Mouse (Mus musculus) CH12.LX (cell line): ENCODE results near the gene Chat.

Experiments used
- CHD2 ChIP-seq: IDR thresholded peaks from 2 replicates; pipeline ENCODE4 v1.6.1; 2011; ENCODE audit warnings: low read length, improper control_type of control experiment
- CTCF ChIP-seq, 2 experiments: IDR thresholded peaks in 1 of 2; conservative IDR thresholded peaks in 1 of 2; 2 replicates each; pipeline ENCODE4 v1.5.1; 2011 to 2012; ENCODE audit warnings: low read depth in 2 of 2, low read length in 2 of 2, improper control_type of control experiment in 1 of 2, inconsistent platforms in 1 of 2, mild to moderate bottlenecking in 1 of 2, moderate library complexity in 1 of 2
- EP300 ChIP-seq: IDR thresholded peaks from 2 replicates; pipeline ENCODE4 v1.6.1; 2011; ENCODE audit warnings: low read length, improper control_type of control experiment
- KAT2A ChIP-seq: IDR thresholded peaks from 2 replicates; pipeline ENCODE4 v1.6.1; 2012; ENCODE audit warnings: low read length, improper control_type of control experiment, inconsistent platforms; ENCODE audit not compliant: insufficient replicate concordance
- MAX ChIP-seq: IDR thresholded peaks from 2 replicates; pipeline ENCODE4 v1.6.1; 2011; ENCODE audit warnings: low read length, improper control_type of control experiment
- NRF1 ChIP-seq: IDR thresholded peaks from 2 replicates; pipeline ENCODE4 v1.6.1; 2014; ENCODE audit warnings: low read depth, mild to moderate bottlenecking, inconsistent platforms, low read length, improper control_type of control experiment, moderate library complexity
- PAX5 ChIP-seq: IDR thresholded peaks from 2 replicates; pipeline ENCODE4 v1.6.1; 2012; ENCODE audit warnings: low read length, inconsistent platforms, mixed read lengths
- POLR2A ChIP-seq: IDR thresholded peaks from 2 replicates; pipeline ENCODE4 v1.6.1; 2011; ENCODE audit warnings: low read depth, mild to moderate bottlenecking, improper control_type of control experiment, low read length
- RCOR1 ChIP-seq: conservative IDR thresholded peaks from 2 replicates; pipeline ENCODE4 v1.6.1; 2012; ENCODE audit warnings: low read depth, mild to moderate bottlenecking, inconsistent platforms, low read length, improper control_type of control experiment
- SIN3A ChIP-seq: IDR thresholded peaks from 2 replicates; pipeline ENCODE4 v1.6.1; 2012; ENCODE audit warnings: low read length, improper control_type of control experiment, inconsistent platforms
- ZC3H11A ChIP-seq: IDR thresholded peaks from 2 replicates; pipeline ENCODE4 v1.6.1; 2012; ENCODE audit warnings: low read depth, mild to moderate bottlenecking, inconsistent platforms, low read length, improper control_type of control experiment
- ZMIZ1 ChIP-seq: IDR thresholded peaks from 2 replicates; pipeline ENCODE4 v1.6.1; 2012; ENCODE audit warnings: low read depth, mild to moderate bottlenecking, inconsistent platforms, low read length, improper control_type of control experiment
- ZNF384 ChIP-seq: IDR thresholded peaks from 2 replicates; pipeline ENCODE4 v1.6.1; 2012; ENCODE audit warnings: low read depth, low read length, improper control_type of control experiment, inconsistent platforms

DNA sequence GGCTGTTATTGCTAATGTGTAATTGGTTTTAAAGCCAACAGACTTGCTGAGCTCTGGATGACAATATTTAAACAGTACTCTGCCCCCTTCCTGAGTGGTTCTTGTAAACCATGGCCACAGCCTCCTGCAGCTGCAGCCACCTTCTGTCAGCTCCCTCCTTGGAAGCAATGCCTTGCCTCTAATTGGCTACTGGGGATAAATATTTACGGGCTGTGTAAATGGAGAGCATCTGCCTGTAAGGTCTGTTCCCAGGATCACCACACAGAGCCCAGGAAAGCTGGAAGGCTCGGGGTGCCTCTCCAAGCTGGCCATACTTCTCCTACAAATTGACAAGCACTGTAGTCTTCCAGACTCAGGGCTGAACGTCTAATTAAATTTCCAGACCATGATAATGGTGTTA is 26.0 kb downstream of the Chat start:
- no peak for TF ChIP-seq ZC3H11A
- TF ChIP-seq POLR2A = no peak
- no peak for TF ChIP-seq ZNF384
- no peak for TF ChIP-seq NRF1
- TF ChIP-seq EP300 = no peak
- TF ChIP-seq SIN3A = no peak
- TF ChIP-seq CTCF (conservative IDR thresholded peaks at IDR 0.05 in 1 of 2, IDR thresholded peaks at IDR 0.05 in 1 of 2; ENCODE audit: low read depth in 2 of 2, low read length in 2 of 2) = no peak
- TF ChIP-seq KAT2A = no peak
- TF ChIP-seq CHD2 = no peak
- no peak for TF ChIP-seq MAX
- no peak for TF ChIP-seq PAX5
- no peak for TF ChIP-seq RCOR1
- no peak for TF ChIP-seq ZMIZ1
